Mouse (Mus musculus) lung, postnatal 0 days (tissue): ENCODE data around the gene Slc12a8. TPM values are rescaled to one million over a fixed set of nuclear protein-coding genes. Genes with fewer than 3 reads are reported as not detected.

Experiments
- ATAC-seq: fragments of 200-750 bp; cut with Nextera tagmentation; 2 replicates; pipeline ENCODE4 v1.8.0; 2017; ENCODE audit warnings: moderate library complexity
- DNase-seq: peaks from one replicate; pipeline ENCODE4 v3.0.0-alpha.2; 2016; ENCODE audit warnings: low spot score
- H3K27ac ChIP-seq: fragments of 300-500 bp; sonication (generic); 2 replicates; pipeline ENCODE4 v1.5.1; 2014; ENCODE audit warnings: antibody characterized with exemption, mild to moderate bottlenecking, low read length, mixed read lengths
- H3K27me3 ChIP-seq: fragments of 300-500 bp; sonication (generic); replicated peaks from 2 replicates; pipeline ENCODE4 v1.6.1; 2014; ENCODE audit warnings: low read length, mixed read lengths; ENCODE audit not compliant: insufficient read depth
- H3K36me3 ChIP-seq: fragments of 300-500 bp; sonication (generic); 2 replicates; pipeline ENCODE4 v1.6.1; 2014; ENCODE audit warnings: low read length, mixed read lengths; ENCODE audit not compliant: insufficient read depth
- H3K4me1 ChIP-seq: fragments of 300-500 bp; sonication (generic); 2 replicates; pipeline ENCODE4 v1.6.1; 2014; ENCODE audit warnings: antibody characterized with exemption, low read depth, low read length, mixed read lengths; ENCODE audit not compliant: insufficient read depth
- H3K4me2 ChIP-seq: fragments of 300-500 bp; sonication (generic); replicated peaks from 2 replicates; pipeline ENCODE4 v1.6.1; 2014; ENCODE audit warnings: low read depth, mild to moderate bottlenecking, low read length, moderate library complexity, mixed read lengths
- H3K4me3 ChIP-seq: fragments of 300-500 bp; sonication (generic); 2 replicates; pipeline ENCODE4 v1.5.1; 2014; ENCODE audit warnings: low read depth, low read length
- H3K9ac ChIP-seq: fragments of 300-500 bp; sonication (generic); replicated peaks from 2 replicates; pipeline ENCODE4 v1.6.1; 2014; ENCODE audit warnings: low read depth, mild to moderate bottlenecking
- H3K9me3 ChIP-seq: fragments of 300-500 bp; sonication (generic); 2 replicates; pipeline ENCODE4 v1.6.1; 2016; ENCODE audit warnings: low read length, mixed read lengths
- CTCF ChIP-seq: IDR thresholded peaks from 2 replicates; pipeline ENCODE4 v1.5.1; 2016; ENCODE audit warnings: antibody characterized with exemption, mild to moderate bottlenecking
- EP300 ChIP-seq: IDR thresholded peaks from 2 replicates; pipeline ENCODE4 v1.6.1; 2016; ENCODE audit warnings: antibody characterized with exemption, mild to moderate bottlenecking, control low read depth
- WGBS: fragments of 180-500 bp; shearing (Covaris S2); extraction: QIAGEN DNeasy Blood & Tissue Kit; methylation state at CpG from one replicate; pipeline ENCODE4 v1.1.7; 2014; 5-methylcytosine and 5-hydroxymethylcytosine counted together
- polyA plus RNA-seq: library from polyadenylated mRNA; unstranded; fragments of >200 nt; fragmentation: Nextera tagmentation; extraction: Ambion mirVana; gene quantifications from 2 replicates; pipeline ENCODE4 v1.2.1, GENCODE M21; 2015

The Slc12a8 gene
- polyA plus RNA-seq, 1 experiment from 2014 or later = 0.79 TPM

- DNase-seq = no peak
- ATAC-seq = no peak
Measured at GRCm38 (mm10) chr16:33517627-33518026, 499 bp downstream of the Slc12a8 start.

GRCm38 (mm10) chr16:33518236-33518635 is 1.1 kb downstream of the Slc12a8 start:
- 41% methylated on average over 7 of the region's 7 CpGs for WGBS
- Histone ChIP-seq H3K4me2 (no peak overlapping the region), H3K27me3 (no peaks in the 10 kb centered on the region), H3K4me1 (peaks cover 5% of the 10 kb centered on the region; the same call in 1 of the 2 replicates), H3K36me3 (no peaks in the 10 kb centered on the region), H3K9me3 (no peaks in the 10 kb centered on the region), H3K27ac (no peak overlapping the region), H3K4me3 (no peak overlapping the region), H3K9ac (no peak overlapping the region)
- TF ChIP-seq EP300 (no peak), CTCF (no peak)
- DNase-seq = no peak
- ATAC-seq = no peak

More at GRCm38 (mm10) chr16:33517627-33518026, 499 bp downstream of the Slc12a8 start:
- 31% methylated on average over 4 of the region's 4 CpGs for WGBS
- no peaks in the 10 kb centered on the region for H3K9me3 ChIP-seq
- no peak for TF ChIP-seq EP300
- no peak for TF ChIP-seq CTCF
- H3K27me3 ChIP-seq = no peaks in the 10 kb centered on the region
- peaks cover 5% of the 10 kb centered on the region; the same call in 1 of the 2 replicates for H3K4me1 ChIP-seq
- no peak overlapping the region for H3K4me3 ChIP-seq
- no peaks in the 10 kb centered on the region for H3K36me3 ChIP-seq
- no peak overlapping the region for H3K27ac ChIP-seq
- no peak overlapping the region for H3K9ac ChIP-seq
- peak overlapping the region; percentile 63 for H3K4me2 ChIP-seq

- no peaks in the 10 kb centered on the region for H3K9me3 ChIP-seq
- ATAC-seq (no peak), DNase-seq (no peak)
- H3K27ac ChIP-seq = no peak overlapping the region
- H3K9ac ChIP-seq = no peak overlapping the region
- no peaks in the 10 kb centered on the region for H3K27me3 ChIP-seq
- no peak overlapping the region for H3K4me2 ChIP-seq
- no peaks in the 10 kb centered on the region for H3K36me3 ChIP-seq
- TF ChIP-seq EP300 = no peak
- TF ChIP-seq CTCF = no peak
- no peak overlapping the region for H3K4me3 ChIP-seq
- 55% methylated on average over 6 of the region's 6 CpGs for WGBS
- peaks cover 5% of the 10 kb centered on the region; the same call in 1 of the 2 replicates for H3K4me1 ChIP-seq
Measured at GRCm38 (mm10) chr16:33519916-33520568, 2.9 kb downstream of the Slc12a8 start.

- Histone ChIP-seq H3K27ac (no peak overlapping the region), H3K4me2 (no peak overlapping the region), H3K9me3 (no peaks in the 10 kb centered on the region), H3K9ac (no peak overlapping the region), H3K27me3 (no peaks in the 10 kb centered on the region), H3K36me3 (no peaks in the 10 kb centered on the region), H3K4me1 (peaks cover under 1% of the 10 kb centered on the region; the same call in 1 of the 2 replicates), H3K4me3 (no peak overlapping the region)
- ATAC-seq = no peak
- WGBS = 35% methylated on average over 4 of the region's 4 CpGs
- no peak for DNase-seq
- no peak for TF ChIP-seq EP300
- TF ChIP-seq CTCF = no peak
Measured at GRCm38 (mm10) chr16:33522516-33522915, 5.4 kb downstream of the Slc12a8 start.

- H3K4me1 ChIP-seq = no peaks in the 10 kb centered on the region
- H3K9me3 ChIP-seq = no peaks in the 10 kb centered on the region
- ATAC-seq = no peak
- DNase-seq = no peak
- no peaks in the 10 kb centered on the region for H3K36me3 ChIP-seq
- H3K4me2 ChIP-seq = no peak overlapping the region
- no peak overlapping the region for H3K9ac ChIP-seq
- WGBS = 55% methylated on average over 10 of the region's 10 CpGs
- no peak overlapping the region for H3K4me3 ChIP-seq
- TF ChIP-seq CTCF = no peak
- TF ChIP-seq EP300 = no peak
- no peaks in the 10 kb centered on the region for H3K27me3 ChIP-seq
- H3K27ac ChIP-seq = no peak overlapping the region
Measured at GRCm38 (mm10) chr16:33523571-33523970, 6.4 kb downstream of the Slc12a8 start.

GRCm38 (mm10) chr16:33529502-33530454 is 12.7 kb downstream of the Slc12a8 start:
- Histone ChIP-seq H3K9me3 (no peaks in the 10 kb centered on the region), H3K4me1 (no peaks in the 10 kb centered on the region), H3K4me2 (no peak overlapping the region), H3K36me3 (no peaks in the 10 kb centered on the region), H3K9ac (no peak overlapping the region), H3K27ac (peak overlapping the region; percentile 21; the same call in 1 of the 2 replicates), H3K4me3 (no peak overlapping the region), H3K27me3 (no peaks in the 10 kb centered on the region)
- DNase-seq (peak; percentile 40), ATAC-seq (peak; percentile 76)
- TF ChIP-seq CTCF (no peak), EP300 (no peak)
- WGBS = 46% methylated on average over 11 of the region's 11 CpGs
